Mouse (Mus musculus) heart, adult 2 months (tissue): ENCODE data around the gene Lmtk3. TPM values are rescaled to one million over a fixed set of nuclear protein-coding genes. Genes with fewer than 3 reads are reported as not detected.

ENCODE experiments used
- DNase-seq, 2 experiments: peaks; one replicate each; pipeline ENCODE4 v3.0.0; 2021
- H3K27ac ChIP-seq: fragments of 200-600 bp; 2 replicates; pipeline ENCODE4 v1.8.1; 2022
- H3K27me3 ChIP-seq: fragments of 200-500 bp; 2 replicates; pipeline ENCODE4 v1.6.1; 2012; ENCODE audit warnings: mild to moderate bottlenecking, low read length, inconsistent platforms, mixed read lengths; ENCODE audit not compliant: control insufficient read depth, insufficient read depth
- H3K36me3 ChIP-seq: fragments of 200-500 bp; 2 replicates; pipeline ENCODE4 v1.6.1; 2012; ENCODE audit warnings: low read length, inconsistent platforms; ENCODE audit not compliant: control insufficient read depth, insufficient read depth
- H3K4me1 ChIP-seq: fragments of 200-500 bp; 2 replicates; pipeline ENCODE4 v1.6.1; 2011; ENCODE audit warnings: low read length; ENCODE audit not compliant: control insufficient read depth, insufficient read depth
- H3K4me3 ChIP-seq: fragments of 200-600 bp; 2 replicates; pipeline ENCODE4 v1.8.1; 2022
- H3K79me2 ChIP-seq: fragments of 200-500 bp; replicated peaks from 2 replicates; pipeline ENCODE4 v1.6.1; 2012; ENCODE audit warnings: mild to moderate bottlenecking, inconsistent platforms, low read length, moderate library complexity, mixed read lengths; ENCODE audit not compliant: control insufficient read depth, insufficient read depth
- H3K9ac ChIP-seq: fragments of 200-500 bp; 2 replicates; pipeline ENCODE4 v1.6.1; 2012; ENCODE audit warnings: low read depth, mild to moderate bottlenecking, control low read depth, inconsistent platforms, low read length, mixed read lengths
- CTCF ChIP-seq: fragments of 200-600 bp; IDR thresholded peaks from 2 replicates; pipeline ENCODE4 v1.8.1; 2022; ENCODE audit warnings: antibody characterized with exemption, mild to moderate bottlenecking, moderate library complexity
- EP300 ChIP-seq: fragments of 200-500 bp; IDR thresholded peaks from 2 replicates; pipeline ENCODE4 v1.6.1; 2011; ENCODE audit warnings: low read depth, low read length, control low read depth; ENCODE audit not compliant: insufficient read depth
- POLR2A ChIP-seq: fragments of 200-500 bp; IDR thresholded peaks from 2 replicates; pipeline ENCODE4 v1.6.1; 2011; ENCODE audit warnings: mild to moderate bottlenecking, low read depth, low read length, control low read depth; ENCODE audit not compliant: insufficient read depth
- WGBS: fragments of 180-500 bp; shearing (Covaris S2); methylation state at CpG from one replicate; pipeline ENCODE4 v1.1.7; 2018; 5-methylcytosine and 5-hydroxymethylcytosine counted together
- intact Hi-C: fragments of 180-260 bp; cut with DNase I; formaldehyde crosslinking; loops from one replicate; pipeline ENCODE4 v1.15.1; 2025
- polyA plus RNA-seq: library from polyadenylated mRNA; depleted of rRNA; stranded (reverse); fragments of >200 nt; gene quantifications from 2 replicates; pipeline ENCODE4 v1.2.3, GENCODE M21; 2012
- total RNA-seq, 2 experiments: library from RNA; stranded (reverse); gene quantifications; 2 replicates each; pipeline ENCODE4 v1.2.3; 2021

Gene Lmtk3
- total and polyA plus RNA-seq, 3 experiments: 0.14 to 0.18 TPM; not detected in 1

DNA sequence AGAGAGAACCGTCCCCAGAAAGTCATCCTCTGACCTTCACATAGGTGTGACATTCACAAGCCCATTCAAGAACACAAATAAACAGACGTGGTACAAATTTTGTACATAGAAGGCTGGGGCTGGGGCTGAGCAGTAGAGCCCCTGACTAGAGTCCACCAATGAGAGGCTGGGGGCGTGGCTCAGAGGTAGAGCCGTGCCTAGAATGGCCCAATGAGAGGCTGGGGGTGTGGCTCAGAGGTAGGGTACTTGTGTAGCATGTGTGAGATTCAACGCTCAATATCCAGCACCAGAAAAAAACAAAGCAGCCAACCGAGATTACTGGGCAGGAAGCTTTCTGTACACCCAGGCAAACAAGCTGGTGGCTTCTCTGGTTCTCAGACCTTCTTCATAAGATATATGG is 27.8 kb upstream of the Lmtk3 start:
- intact Hi-C loops: no loop called here
- TF ChIP-seq EP300 (no peak), POLR2A (no peak), CTCF (no peak)
- Histone ChIP-seq H3K79me2 (no peaks in the 10 kb centered on the region), H3K27ac (no peak overlapping the region), H3K9ac (no peak overlapping the region), H3K4me1 (no peaks in the 10 kb centered on the region; the same call in 1 of the 2 replicates), H3K4me3 (no peak overlapping the region), H3K27me3 (peaks cover 6% of the 10 kb centered on the region), H3K36me3 (no peaks in the 10 kb centered on the region)
- DNase-seq: no peak
- 62% methylated on average over 6 of the region's 6 CpGs for WGBS

GRCm38 (mm10) chr7:45759400-45759799 is 24.1 kb upstream of the Lmtk3 start:
- no peak overlapping the region for H3K27ac ChIP-seq
- no peaks in the 10 kb centered on the region for H3K79me2 ChIP-seq
- no peak for DNase-seq
- 14% methylated on average over 27 of the region's 27 CpGs for WGBS
- no peak overlapping the region for H3K4me3 ChIP-seq
- H3K27me3 ChIP-seq: peaks cover 9% of the 10 kb centered on the region
- H3K4me1 ChIP-seq: no peaks in the 10 kb centered on the region; the same call in 1 of the 2 replicates
- intact Hi-C loops: no loop called here
- no peak overlapping the region for H3K9ac ChIP-seq
- TF ChIP-seq CTCF: no peak
- TF ChIP-seq POLR2A: no peak
- no peak for TF ChIP-seq EP300
- no peaks in the 10 kb centered on the region for H3K36me3 ChIP-seq

- Histone ChIP-seq H3K4me3 (no peak overlapping the region), H3K9ac (no peak overlapping the region), H3K27ac (no peak overlapping the region), H3K4me1 (no peaks in the 10 kb centered on the region; the same call in 1 of the 2 replicates), H3K79me2 (no peaks in the 10 kb centered on the region), H3K27me3 (peaks cover 9% of the 10 kb centered on the region), H3K36me3 (no peaks in the 10 kb centered on the region)
- intact Hi-C loops: no loop called here
- no peak for DNase-seq
- TF ChIP-seq POLR2A (no peak), EP300 (no peak)
- 58% methylated on average over 5 of the region's 5 CpGs for WGBS
Observed at GRCm38 (mm10) chr7:45760151-45760550, 23.4 kb upstream of the Lmtk3 start.

DNA sequence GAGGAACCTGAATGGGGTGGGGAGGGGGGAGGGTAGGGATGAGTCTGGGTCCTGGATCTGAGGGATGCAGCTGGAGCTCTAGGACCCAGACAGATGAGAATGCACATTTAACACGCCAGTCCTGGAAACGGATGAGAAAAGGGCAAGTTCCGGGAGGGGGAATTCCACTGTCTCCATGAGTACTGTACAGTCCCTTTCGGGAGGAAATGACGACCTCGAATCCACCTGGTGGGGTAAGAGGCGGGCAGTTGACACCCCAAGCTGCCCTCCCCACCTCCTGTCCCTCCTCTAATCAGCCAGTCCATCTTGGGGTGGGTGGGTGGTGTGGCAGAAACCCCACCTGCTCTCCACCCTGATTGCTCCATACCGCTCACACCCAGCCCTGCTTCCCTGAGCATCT is 17.5 kb upstream of the Lmtk3 start:
- Histone ChIP-seq H3K4me1 (no peaks in the 10 kb centered on the region), H3K27ac (no peak overlapping the region), H3K79me2 (no peaks in the 10 kb centered on the region), H3K9ac (no peak overlapping the region), H3K27me3 (no peaks in the 10 kb centered on the region), H3K4me3 (no peak overlapping the region), H3K36me3 (no peaks in the 10 kb centered on the region)
- no peak for DNase-seq
- WGBS: 37% methylated on average over 8 of the region's 8 CpGs
- intact Hi-C loops: no loop called here
- TF ChIP-seq CTCF: no peak
- no peak for TF ChIP-seq POLR2A
- no peak for TF ChIP-seq EP300

DNA sequence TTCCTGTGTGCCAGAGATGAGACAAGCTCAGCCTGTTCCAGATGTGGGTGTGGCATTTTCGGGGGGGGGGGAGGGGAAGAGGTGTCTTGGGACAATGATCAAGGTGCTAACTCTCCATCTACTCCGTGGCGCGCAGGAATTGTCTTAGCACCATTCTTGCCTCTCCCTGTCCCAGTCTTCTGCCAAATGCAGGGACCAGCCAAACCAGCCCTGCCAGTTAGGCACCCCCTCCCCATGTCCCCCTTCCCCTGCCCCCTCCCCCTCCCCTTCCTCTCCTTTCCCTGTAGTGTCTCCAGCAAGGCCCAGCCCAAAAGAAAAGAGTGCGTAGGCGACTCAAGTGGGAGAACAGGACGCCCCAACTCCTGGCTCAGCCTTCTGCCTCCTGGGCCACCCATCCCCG is 16.8 kb upstream of the Lmtk3 start:
- no peak for DNase-seq
- no peak overlapping the region for H3K4me3 ChIP-seq
- no peaks in the 10 kb centered on the region for H3K4me1 ChIP-seq
- H3K27me3 ChIP-seq: no peaks in the 10 kb centered on the region
- no peaks in the 10 kb centered on the region for H3K79me2 ChIP-seq
- no peaks in the 10 kb centered on the region for H3K36me3 ChIP-seq
- TF ChIP-seq EP300 (no peak), POLR2A (no peak), CTCF (no peak)
- no peak overlapping the region for H3K27ac ChIP-seq
- WGBS: 53% methylated on average over 8 of the region's 8 CpGs
- intact Hi-C loops: no loop called here
- H3K9ac ChIP-seq: no peak overlapping the region

GRCm38 (mm10) chr7:45767500-45767899 is 16.0 kb upstream of the Lmtk3 start:
- H3K36me3 ChIP-seq: no peaks in the 10 kb centered on the region
- no peak overlapping the region for H3K27ac ChIP-seq
- no peaks in the 10 kb centered on the region for H3K4me1 ChIP-seq
- no peak for DNase-seq
- intact Hi-C loops: no loop called here
- no peak overlapping the region for H3K9ac ChIP-seq
- no peaks in the 10 kb centered on the region for H3K27me3 ChIP-seq
- no peak overlapping the region for H3K4me3 ChIP-seq
- TF ChIP-seq CTCF (no peak), EP300 (no peak), POLR2A (no peak)
- WGBS: 95% methylated on average over 6 of the region's 6 CpGs
- H3K79me2 ChIP-seq: no peaks in the 10 kb centered on the region
